Mouse (Mus musculus) MEL (cell line): ENCODE data around the gene Nxf2.

Experiments used
- BHLHE40 ChIP-seq: IDR thresholded peaks from 2 replicates; pipeline ENCODE4 v1.6.1; 2012; ENCODE audit warnings: low read depth, mild to moderate bottlenecking, inconsistent platforms, low read length, improper control_type of control experiment, borderline replicate concordance
- CTCF ChIP-seq, 3 experiments: IDR thresholded peaks in 2 of 3; conservative IDR thresholded peaks in 1 of 3; 2 replicates each; pipeline ENCODE4 v1.5.1; 2011 to 2012; ENCODE audit warnings: low read length in 3 of 3, low read depth in 2 of 3, mild to moderate bottlenecking in 2 of 3, improper control_type of control experiment in 1 of 3, inconsistent platforms in 1 of 3, mixed read lengths in 1 of 3, moderate library complexity in 1 of 3; ENCODE audit not compliant: control insufficient read depth in 1 of 3, insufficient read depth in 1 of 3, poor library complexity in 1 of 3, severe bottlenecking in 1 of 3
- ELF1 ChIP-seq: IDR thresholded peaks from 2 replicates; pipeline ENCODE4 v1.6.1; 2014; ENCODE audit warnings: low read depth, mild to moderate bottlenecking, inconsistent platforms, low read length, improper control_type of control experiment, moderate library complexity
- EP300 ChIP-seq, 2 experiments: IDR thresholded peaks; 2 replicates each; pipeline ENCODE4 v1.6.1; 2011; ENCODE audit warnings: improper control_type of control experiment in 2 of 2, low read length in 2 of 2, low read depth in 1 of 2, mild to moderate bottlenecking in 1 of 2
- GATA1 ChIP-seq: IDR thresholded peaks from 2 replicates; pipeline ENCODE4 v1.6.1; 2011; ENCODE audit warnings: low read depth, low read length, improper control_type of control experiment
- MAFK ChIP-seq: IDR thresholded peaks from 2 replicates; pipeline ENCODE4 v1.6.1; 2011; ENCODE audit warnings: low read depth, mild to moderate bottlenecking, low read length, improper control_type of control experiment, borderline replicate concordance
- POLR2A ChIP-seq, 2 experiments: IDR thresholded peaks; 2 replicates each; pipeline ENCODE4 v1.6.1; 2011 to 2012; ENCODE audit warnings: low read length in 2 of 2, mild to moderate bottlenecking in 2 of 2, control low read depth in 1 of 2, improper control_type of control experiment in 1 of 2, low read depth in 1 of 2, moderate library complexity in 1 of 2; ENCODE audit not compliant: control insufficient read depth in 1 of 2, insufficient read depth in 1 of 2, poor library complexity in 1 of 2
- RAD21 ChIP-seq: IDR thresholded peaks from 2 replicates; pipeline ENCODE4 v1.6.1; 2011; ENCODE audit warnings: mild to moderate bottlenecking, low read depth, low read length, improper control_type of control experiment

DNA sequence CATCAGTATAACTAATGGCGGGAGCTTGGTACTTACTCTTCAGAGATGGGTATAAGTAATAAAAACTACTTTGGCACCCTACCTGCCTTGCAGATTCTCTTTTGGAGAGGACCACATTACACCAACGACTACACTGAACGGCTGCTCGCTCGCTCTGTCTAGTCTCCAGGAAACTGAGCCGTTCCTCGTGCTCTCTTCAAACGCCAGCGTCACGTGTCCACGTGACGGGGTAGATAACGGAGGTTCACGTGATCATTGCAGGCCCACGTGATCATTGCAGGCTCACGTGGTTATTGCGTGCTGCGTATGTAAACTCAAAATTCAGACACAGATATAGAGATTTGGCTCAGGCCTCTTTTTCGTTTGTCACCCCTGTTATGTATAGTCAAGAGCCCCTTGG, at the start of gene Nxf2:
- no peak for TF ChIP-seq ELF1
- no peak for TF ChIP-seq POLR2A (IDR thresholded peaks at IDR 0.05; ENCODE audit: control insufficient read depth in 1 of 2, insufficient read depth in 1 of 2, low read depth in 1 of 2, low read length in 2 of 2, poor library complexity in 1 of 2)
- no peak for TF ChIP-seq BHLHE40
- no peak for TF ChIP-seq EP300 (IDR thresholded peaks at IDR 0.05; ENCODE audit: low read depth in 1 of 2, low read length in 2 of 2)
- no peak for TF ChIP-seq GATA1
- TF ChIP-seq MAFK: no peak
- no peak for TF ChIP-seq RAD21
- TF ChIP-seq CTCF (IDR thresholded peaks at IDR 0.05 in 2 of 3, conservative IDR thresholded peaks at IDR 0.05 in 1 of 3; ENCODE audit: control insufficient read depth in 1 of 3, insufficient read depth in 1 of 3, low read depth in 2 of 3, low read length in 3 of 3, poor library complexity in 1 of 3, severe bottlenecking in 1 of 3): no peak
